Mouse (Mus musculus) layer of hippocampus, adult 8-10 months (tissue): ENCODE data around the gene Acot1. TPM values are rescaled to one million over a fixed set of nuclear protein-coding genes. Genes with fewer than 3 reads are reported as not detected.
"Not testable (repeated sequence)": the region's sequence is repeated elsewhere in the genome, so short reads cannot be mapped to it uniquely, and the experiment has no call there.

Experiments used
- DNase-seq, 2 experiments: peaks; one replicate each; pipeline ENCODE4 v3.0.0; 2022; ENCODE audit warnings: low spot score in 2 of 2
- total RNA-seq, 4 experiments: library from RNA; stranded (reverse); gene quantifications; 2 replicates each; pipeline ENCODE4 v1.2.4; 2022

Gene Acot1
- total RNA-seq, 4 experiments from 2014 or later = 21.5 to 25.1 (median 24.2) TPM

DNA sequence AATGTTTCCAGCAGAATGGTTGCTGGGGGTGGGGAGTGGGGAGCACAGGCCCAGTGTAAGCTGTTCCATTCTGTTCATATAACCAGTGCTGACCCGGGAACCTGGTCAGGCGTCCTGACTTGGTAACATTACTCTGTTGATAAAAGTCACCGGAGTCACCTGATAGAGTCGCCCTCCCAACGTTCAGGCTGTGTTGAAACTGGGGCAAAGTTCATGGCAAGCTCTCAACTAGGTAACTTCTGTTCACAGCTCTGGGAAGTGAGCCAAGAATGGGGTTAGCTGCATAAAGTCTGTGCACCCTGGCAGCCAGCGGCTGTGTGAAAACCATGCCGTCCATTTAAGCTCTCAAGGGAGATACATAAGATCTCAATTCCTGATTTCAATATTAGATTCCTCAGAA lies 11.2 kb downstream of the Acot1 start:
- DNase-seq = not testable (repeated sequence)

DNA sequence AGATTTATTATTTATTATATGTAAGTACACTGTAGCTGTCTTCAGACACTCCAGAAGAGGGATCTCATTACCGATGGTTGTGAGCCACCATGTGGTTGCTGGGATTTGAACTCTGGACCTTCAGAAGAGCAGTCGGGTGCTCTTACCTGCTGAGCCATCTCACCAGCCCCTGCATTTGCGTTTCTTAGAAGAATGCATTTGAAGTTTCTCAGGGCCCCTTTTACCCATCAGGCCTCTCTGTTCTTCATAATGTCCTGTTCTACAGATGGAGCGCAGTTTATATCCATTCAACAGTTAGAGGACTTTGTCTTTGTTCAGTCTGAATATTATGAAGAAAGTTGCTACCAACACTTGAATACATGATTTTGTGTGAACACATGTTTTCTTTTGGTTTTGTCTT lies 13.0 kb downstream of the Acot1 start:
- not testable (repeated sequence) for DNase-seq

DNA sequence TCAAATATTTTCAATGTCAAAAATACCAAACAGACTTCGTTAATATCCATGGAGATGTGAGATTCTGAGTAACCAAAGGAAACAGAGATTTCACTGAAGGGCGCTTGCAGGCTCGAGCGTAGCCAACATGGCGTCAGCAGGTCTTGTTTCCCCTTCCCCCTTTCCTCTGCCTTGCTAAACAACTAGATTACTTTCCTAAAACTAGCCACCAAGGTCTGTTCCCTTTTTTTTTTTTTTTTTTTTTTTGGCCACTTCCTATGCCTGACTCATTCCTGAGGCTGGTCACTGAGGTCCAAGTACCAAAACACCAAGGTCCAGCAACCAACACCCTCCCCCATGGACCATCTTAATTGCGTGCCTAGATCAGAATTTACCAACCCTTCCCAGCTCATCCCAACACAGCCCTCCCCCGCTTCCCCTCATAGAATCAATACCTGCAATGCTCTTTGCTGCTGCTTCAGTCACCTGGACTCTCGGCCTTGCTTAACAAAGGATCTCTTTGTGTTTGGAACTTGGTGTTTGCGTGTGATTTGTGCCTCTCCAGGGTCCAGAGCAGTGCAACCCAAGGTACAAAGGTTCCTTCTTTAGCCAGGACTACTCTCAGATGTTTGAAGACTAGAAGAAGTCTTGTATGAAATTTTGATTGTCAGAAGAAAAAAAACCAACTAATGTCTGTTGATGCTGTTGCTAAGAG lies 13.9 kb downstream of the Acot1 start:
- no peak for DNase-seq

DNA sequence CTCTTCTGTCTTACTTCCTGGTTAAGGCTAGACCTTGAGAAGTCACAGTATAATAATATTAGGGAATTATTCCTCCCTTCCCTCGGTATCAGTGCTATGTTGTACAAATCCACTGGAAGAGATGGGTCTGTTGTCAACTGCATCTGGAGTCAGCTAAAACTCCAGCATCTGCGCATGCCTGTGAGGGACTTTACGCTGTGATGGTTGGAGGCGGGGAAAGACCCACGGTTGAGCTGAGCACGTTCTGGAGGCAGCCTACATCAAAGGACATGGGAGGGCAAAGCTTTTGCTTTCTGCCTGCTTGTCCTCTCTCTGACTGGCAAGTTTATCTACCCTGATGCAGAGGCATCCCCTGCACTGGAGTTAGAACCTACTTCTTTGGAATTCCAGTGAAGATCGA lies 16.6 kb downstream of the Acot1 start:
- no peak for DNase-seq

DNA sequence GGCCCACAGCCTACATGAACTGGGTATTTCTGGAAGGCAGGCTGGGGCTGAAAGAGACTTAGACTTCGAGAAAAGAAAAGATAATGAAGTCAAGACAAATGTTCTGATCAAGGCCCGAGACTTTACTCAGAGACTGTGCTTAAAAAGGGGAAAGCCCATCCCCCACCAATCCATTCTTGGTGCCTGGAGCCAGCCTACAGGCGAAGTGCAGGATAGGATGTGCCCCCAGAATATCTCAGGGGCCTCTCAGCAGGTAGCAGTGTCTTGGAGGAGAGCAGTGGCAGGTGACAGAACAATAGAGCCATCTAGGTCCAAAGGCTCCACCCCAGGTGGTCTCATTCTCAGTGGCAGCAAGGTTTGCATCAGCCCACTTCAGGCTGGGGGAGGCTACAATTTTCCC lies 19.0 kb downstream of the Acot1 start:
- not testable (repeated sequence) for DNase-seq

DNA sequence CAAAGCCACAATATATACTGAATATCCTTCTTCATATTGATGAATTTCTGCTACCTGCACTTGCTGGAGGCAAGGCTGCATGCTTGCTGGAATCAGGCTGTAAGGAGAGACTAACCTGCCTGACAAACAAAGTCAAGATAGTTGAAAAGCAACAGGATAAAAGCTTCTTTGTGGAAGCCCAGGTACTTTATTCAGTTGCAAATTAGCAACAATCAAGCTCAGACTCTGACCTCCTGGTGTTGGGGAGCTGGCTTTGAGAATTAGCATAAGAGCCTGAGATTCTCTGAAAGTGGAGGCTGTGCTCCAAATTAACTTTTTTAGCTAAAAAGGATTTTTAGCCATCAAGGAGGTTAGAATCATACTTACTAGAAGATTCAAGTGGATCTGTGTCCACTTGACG lies 19.8 kb downstream of the Acot1 start:
- not testable (repeated sequence) for DNase-seq

DNA sequence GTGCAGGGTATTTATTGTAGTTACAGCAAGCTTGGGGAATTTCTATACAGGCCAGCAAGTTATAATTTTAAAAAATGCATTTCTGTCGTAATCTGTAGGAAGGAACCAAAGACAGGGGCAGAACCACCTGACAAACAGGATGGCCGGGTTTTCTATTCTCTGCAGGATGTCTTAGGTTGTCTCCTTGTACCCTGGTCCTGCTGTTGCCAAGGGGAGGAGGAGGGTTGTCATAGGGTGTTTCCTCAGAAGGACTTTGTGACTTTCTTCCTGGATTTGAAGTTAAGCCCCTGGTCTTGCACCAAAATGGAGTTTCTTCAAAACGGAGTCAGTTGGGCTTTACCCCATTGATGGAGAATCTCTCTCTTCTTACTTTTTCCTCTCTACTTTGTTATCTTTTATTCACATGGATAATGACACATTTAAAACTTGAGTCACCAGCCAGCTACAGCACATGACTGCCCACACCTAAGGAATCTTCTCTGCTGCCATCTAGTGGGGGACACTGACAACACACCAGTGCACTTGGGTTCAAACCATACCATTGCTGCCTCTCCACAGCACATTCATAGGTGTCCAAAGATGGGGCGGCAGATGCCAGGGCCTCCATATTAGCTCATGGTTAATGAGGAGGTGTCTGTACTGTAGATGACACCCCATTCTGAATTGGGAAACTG lies 21.5 kb downstream of the Acot1 start:
- peak; percentile 68 to 82 for DNase-seq

DNA sequence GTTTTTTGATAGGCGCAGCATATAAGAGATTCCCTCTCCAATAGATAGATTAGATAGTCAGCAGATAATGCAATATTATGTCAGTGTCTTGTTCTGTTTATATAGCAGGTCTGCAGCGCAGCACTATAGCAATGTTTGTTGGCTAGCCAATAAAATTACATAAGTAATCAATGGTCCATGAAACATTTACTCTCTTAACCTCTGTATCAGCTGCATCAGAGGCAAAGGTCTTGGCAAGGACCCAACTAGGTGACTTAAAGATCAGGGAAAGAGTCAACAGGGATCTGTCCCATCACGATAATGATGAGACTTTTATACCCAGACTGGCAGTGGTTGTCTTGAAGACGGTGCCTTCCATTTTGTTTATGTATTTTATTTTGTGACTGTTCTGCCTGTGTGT lies 23.6 kb downstream of the Acot1 start:
- no peak for DNase-seq

DNA sequence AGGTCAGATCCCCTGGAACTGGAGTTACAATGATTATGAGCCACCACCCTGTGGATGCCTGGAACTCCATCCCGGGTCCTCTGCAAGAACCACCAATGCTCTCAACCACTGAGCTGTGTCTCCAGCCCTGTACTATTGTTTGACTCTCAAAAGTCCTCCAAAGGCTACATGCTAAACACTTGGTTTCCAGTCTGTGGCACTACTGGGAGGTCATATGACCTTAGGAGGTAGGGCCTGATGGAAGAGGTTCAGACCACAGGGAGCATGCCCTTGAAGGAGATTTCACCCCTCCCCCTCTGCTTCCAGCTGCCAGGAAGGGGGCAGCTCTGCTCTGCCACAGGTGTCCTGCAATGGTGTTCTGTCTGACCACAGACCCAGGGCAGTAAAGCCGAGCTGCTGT lies 24.0 kb downstream of the Acot1 start:
- not testable (repeated sequence) for DNase-seq

DNA sequence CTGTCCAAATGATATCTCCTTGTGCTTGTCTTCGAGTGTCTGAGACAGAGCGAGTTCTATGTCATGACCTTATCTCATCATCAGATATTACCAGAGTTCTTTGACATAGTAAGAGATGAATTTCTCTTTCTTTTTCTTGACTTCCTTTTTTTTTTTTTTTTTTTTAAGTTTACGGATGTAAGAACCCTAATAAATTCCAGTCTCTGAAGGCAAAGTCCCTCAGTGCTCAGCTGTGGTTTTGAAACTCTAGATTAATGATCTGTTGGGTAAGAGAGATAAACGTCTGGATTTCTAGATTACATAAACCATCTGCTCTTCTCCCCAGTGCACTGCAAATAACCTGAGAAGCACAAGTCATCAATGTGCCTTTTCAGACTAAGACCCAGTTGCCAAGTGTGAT lies 24.8 kb downstream of the Acot1 start:
- DNase-seq = no peak

DNA sequence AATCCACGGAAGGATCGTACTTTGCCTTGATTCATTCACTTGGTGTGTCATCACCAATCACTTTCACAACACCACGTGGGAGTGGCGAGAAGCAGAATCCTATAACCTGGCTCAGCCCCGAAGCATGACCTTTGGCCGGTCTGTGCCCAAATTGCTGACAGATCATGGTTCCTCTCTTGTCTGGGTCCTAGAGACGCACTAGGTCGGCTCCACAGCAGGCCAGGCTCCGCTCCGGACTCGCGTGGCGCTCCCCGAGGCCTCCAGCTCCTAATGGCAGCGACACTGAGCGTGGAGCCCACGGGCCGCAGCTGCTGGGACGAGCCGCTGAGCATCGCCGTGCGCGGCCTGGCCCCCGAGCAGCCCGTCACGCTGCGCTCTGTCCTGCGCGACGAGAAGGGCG lies 29.0 kb downstream of the Acot1 start, which contains the start of gene Acot4:
Gene Acot4, plus strand, starts transcription at position 139 of the 400 bp plus-strand sequence.
- peak in 1 of 2 experiments; percentile 13 for DNase-seq

DNA sequence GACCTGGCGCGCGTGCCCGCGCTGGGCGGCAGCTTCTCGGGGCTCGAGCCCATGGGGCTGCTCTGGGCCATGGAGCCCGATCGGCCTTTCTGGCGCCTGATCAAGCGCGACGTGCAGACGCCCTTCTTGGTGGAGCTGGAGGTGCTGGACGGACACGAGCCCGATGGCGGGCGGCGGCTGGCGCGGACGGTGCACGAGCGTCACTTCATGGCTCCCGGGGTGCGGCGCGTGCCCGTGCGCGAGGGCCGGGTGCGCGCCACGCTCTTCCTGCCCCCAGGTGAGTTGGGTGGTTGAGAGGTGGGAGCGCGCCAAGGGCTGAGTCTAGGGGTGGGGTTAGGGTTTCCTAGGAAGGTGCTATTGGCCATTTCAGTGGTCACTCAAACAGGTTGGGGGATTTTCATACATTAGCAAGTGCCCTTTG lies 29.4 kb downstream of the Acot1 start, which contains the start of gene Gm49366:
Gene Gm49366, plus strand, starts transcription at position 245 of the 421 bp plus-strand sequence.
- not testable (repeated sequence) for DNase-seq

DNA sequence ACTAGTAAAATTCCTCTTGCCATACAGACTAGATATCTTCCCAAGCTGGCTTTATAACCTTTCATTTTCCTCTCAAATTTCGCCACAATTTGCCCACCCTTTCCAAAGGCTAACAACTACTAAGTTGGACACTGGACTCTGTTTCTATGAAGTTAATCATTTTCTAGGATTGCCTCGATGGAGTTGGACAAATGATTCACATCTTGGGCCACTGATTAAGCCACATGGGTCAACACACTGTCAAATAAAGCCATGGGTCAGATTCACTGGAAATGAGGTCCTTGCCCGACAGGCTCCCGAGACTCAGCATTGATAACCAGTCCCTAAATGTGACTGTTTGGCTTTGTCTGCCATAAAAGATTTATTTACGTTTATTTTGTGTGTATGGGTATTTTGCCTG lies 33.0 kb downstream of the Acot1 start:
- DNase-seq = no peak

DNA sequence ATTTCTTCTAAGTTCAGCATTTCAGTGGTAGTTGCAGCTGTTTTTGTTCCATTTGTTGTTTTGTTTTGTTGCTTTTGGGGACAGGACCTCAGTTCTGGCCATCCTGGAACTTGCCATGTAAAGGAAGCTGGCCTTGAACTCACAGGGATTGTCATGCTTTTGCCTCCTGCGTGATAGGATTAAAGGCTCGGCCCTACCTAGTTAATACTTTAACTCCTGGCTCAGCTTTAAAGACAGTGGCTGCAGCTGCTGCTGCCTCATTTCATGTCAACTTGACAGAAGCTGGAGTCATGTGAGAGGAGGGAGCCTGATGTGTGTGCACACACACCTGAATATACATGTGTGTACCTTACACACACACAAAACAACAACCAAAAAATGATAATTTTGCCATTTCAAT lies 34.8 kb downstream of the Acot1 start:
- no peak for DNase-seq

DNA sequence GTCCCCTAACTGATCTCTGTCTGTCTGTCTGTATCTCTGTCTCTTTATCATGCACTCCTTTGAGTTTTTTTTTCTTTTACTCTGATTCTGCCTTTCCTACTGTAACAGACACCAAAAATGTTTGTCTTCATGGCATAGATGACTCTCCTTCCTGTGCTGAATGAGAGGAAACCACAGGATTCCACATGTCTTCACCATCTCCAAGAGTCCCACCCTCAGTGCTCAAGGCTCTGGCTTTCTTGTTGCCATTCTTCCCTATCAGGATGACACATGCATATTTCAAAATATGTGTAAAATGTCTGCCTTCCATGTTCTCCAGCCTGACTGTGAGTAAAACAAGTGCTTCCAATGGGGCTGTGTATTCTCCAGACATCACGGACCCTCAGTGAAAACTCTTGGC lies 37.6 kb downstream of the Acot1 start:
- DNase-seq = no peak

DNA sequence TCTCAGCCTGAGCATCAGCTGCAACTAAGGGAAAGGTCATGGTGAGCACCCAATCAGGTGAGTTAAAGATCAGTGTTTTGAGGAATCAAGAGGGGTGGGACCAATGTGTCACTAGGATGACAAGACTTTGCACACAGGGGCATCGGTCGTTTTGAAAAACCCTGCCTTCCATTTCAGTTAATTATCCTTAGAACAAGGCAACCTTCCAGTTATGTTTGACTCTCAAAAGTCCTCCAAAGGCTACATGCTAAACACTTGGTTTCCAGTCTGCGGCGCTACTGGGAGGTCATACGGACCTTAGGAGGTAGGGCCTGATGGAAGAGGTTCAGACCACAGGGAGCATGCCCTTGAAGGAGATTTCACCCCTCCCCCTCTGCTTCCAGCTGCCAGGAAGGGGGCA lies 41.5 kb downstream of the Acot1 start:
- DNase-seq = not testable (repeated sequence)

DNA sequence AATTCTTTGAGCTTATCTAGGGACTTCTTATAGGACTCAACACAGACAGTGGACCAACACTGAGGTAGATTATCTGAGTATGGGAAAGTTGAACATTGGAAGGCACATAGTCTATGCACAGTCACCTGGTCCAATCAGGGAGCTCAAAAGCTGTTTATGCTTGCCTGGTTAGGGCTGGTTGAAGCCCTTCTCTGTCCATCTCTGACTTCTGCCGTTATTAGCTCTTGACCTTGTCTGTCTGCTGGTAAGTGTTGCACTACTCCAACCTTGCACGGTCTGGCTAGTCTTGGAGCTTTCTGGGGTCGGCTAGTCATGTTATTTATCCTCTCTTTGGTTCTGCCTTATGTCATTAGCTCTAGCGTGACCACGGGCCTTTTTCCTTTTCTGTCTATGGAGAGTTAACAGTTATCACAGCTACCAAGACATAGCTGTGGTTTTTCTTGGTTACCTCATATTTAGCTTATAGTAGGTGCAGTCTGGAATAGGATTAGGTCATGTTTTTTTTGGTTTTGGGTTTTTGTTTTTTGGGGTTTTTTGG lies 42.7 kb downstream of the Acot1 start, which contains the start of gene Acot3:
Gene Acot3, plus strand, starts transcription at position 208 of the 538 bp plus-strand sequence.
- DNase-seq = no peak

DNA sequence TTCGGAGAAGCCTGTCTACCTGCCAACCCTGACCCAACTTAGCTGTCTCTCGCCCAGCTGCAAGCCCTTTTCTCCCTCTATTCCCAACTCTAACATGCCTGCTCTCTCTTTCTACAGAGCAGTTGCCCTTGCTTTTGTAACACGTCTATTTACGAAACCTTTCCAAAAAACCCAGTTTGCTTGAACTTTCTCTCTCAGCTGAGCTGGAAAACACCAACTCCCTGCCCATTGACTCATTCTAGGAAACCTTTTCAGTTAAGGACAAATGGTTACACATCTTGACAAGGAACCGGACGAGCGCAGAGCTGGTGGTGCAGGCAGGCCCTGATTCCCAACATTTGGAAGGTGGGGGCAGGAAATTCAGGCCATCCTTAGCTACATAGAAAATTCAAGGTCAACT lies 43.3 kb downstream of the Acot1 start:
- no peak for DNase-seq

DNA sequence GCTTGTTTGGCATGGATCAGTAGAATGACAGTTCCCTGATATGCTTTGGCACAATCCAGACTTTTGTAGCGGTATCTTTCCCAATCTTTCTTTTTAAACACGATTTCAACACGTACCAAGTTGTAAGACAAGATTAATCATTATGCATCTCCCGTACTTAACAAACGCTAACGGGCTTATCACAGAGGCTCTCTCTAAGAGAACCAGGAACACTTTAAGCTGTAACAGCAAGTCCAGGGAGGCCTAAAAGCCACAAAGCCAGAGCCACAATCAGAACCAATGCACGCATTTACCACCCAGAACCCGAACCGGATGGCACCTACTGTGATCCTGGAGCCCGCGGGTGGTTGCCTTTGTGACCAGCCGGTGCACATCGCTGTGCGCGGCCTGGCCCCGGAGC lies 43.9 kb downstream of the Acot1 start:
- no peak for DNase-seq

DNA sequence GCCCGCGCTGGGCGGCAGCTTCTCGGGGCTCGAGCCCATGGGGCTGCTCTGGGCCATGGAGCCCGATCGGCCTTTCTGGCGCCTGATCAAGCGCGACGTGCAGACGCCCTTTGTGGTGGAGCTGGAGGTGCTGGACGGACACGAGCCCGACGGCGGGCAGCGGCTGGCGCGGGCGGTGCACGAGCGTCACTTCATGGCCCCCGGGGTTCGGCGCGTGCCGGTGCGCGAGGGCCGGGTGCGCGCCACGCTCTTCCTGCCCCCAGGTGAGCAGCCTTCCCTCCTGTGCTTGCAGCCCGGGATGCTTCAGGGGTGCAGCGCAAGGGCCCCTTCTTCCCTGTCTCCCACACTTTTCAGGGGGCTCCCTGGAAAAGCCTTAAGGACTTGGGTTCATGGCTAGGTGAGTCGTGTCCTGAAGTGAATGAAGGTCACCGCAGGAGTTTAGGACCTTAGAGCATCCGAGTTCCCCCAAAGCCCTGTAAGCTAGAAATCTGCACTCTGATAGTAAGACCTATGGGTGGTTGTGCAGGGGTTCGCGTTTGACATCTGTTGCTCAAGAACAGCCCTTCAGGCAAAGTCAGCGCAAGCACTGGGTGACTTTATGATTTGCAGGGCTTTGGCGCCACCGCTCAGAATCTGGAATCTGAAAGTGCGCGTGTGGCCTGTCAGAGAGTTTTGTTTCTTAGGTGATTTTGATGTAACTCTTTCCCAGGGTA lies 44.5 kb downstream of the Acot1 start:
- no peak for DNase-seq

DNA sequence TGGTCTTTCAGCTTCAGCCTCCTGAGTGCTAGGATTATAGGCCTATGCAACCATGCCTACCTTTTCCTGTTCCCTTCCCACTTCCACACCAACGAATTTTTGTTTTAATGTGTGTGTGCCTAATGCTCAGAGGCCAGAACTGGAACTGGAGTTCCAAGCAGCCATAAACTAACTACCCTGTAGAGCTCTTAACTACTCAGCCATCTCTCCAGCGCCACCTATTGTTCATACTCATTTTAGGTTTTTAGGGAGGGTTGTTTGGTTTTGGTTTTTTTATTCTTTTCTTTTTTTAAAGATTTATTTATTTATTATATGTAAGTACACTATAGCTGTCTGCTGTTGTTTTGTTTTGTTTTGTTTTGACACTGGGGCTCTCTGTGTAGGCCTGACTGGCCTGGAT lies 51.7 kb downstream of the Acot1 start:
- DNase-seq = no peak

DNA sequence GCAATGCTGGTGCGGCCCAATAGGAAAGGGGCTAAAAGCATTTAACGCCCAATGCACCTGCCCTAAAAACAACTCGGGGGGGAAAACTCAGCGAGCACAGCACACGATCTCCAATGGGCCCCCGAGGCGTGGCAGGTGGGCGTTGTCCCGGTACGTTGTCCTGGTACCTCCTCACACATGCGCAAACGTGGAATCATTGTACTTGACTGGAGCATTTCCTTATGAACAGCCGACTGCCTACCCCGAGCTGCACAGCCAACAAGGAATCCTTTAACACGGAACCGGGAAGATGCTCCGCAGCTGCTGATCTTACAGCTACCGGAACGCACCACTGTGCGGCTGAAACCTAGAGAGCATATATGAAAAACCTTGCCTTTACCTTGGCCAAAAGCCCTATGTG lies 53.0 kb downstream of the Acot1 start:
- DNase-seq = no peak
